ENCODE assay signal across 7 mouse cellular contexts in the genomic region with DNA sequence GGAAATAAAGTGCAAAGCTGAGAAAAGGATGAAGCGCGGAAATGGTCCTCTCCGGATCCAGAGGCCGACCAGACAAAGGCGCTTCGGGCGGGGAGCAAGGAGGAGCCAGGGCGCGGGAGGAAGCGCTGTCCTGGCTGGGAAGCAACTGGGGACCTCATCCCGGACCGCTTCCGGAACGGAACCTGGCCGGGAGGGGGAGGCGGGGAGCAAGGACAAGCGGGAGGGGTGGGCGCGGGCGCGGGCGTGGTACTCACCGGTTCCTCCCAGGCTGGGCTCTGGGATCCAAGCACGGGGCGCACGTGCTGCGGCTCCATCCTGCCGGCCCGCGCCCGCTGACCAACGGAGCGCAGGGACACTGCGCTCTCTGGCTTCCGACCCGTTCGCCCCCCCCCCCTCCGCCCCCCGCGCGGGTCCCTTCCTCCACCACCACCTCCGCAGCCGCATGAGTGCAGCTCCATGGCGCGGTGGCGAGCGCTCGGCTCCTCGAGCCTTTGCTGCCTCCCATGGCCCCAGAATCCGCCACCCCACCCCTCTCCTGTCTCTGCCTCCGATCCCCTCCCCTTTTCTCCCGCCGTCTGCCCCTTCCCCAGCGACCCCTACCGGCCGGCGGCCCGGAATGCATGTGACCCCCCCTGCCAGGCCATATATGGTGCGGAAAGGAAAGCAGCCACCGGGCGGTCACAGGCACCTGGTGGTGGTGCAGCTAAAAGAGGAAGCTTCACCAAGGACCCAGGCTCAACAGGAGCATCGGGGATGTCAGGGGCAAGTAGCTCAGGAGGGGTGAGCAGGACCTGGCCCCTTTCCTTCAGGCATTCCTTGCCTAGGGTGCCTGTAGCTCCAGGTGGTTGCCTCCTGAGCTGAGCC. TPM values are rescaled to one million over a fixed set of nuclear protein-coding genes. Genes with fewer than 3 reads are reported as not detected.
DNase-seq lines count a peak whose midpoint lies in the region; ATAC-seq lines count a peak whose summit lies in the region.
"Not testable (repeated sequence)": the region's sequence is repeated elsewhere in the genome, so short reads cannot be mapped to it uniquely, and the experiment has no call there.

TSS of gene Gm2237 (minus strand) at position 332 of the 864 bp plus-strand sequence.

- DNase-seq in adrenal gland, adult 2 months: peak; percentile 57
- peak; percentile 1 for DNase-seq in embryonic facial prominence, embryonic 14.5 days (ENCODE audit: low spot score)
- peak; percentile 56 for DNase-seq in heart, embryonic 10.5 days (ENCODE audit: low spot score)
- DNase-seq in left cerebral cortex, postnatal 4 days: peak; percentile 29
- peak; percentile 53 to 73 for DNase-seq in lung, postnatal 4 days
- DNase-seq in right cerebral cortex, postnatal 14 days: peak; percentile 4

- H3K4me3 ChIP-seq in embryonic facial prominence, embryonic 14.5 days (ENCODE audit: low read depth, low read length): peak within 1 kb of the TSS; percentile 44
- H3K4me3 ChIP-seq in heart, embryonic 10.5 days: peak within 1 kb of the TSS; percentile 57
- H3K4me3 ChIP-seq in intestine, embryonic 16.5 days (ENCODE audit: low read length): peak within 1 kb of the TSS; percentile 45

- H3K9me3 ChIP-seq in embryonic facial prominence, embryonic 14.5 days (ENCODE audit: control insufficient read depth, low read length); heart, embryonic 10.5 days; intestine, embryonic 16.5 days (ENCODE audit: control insufficient read depth, low read length): not testable (repeated sequence)

- peak within 1 kb of the TSS; percentile 44 for H3K4me2 ChIP-seq in embryonic facial prominence, embryonic 14.5 days (ENCODE audit: low read depth, low read length)
- H3K4me2 ChIP-seq in intestine, embryonic 16.5 days (ENCODE audit: low read depth, low read length): peak within 1 kb of the TSS; percentile 43; the same call in 1 of the 2 replicates

- H3K36me3 ChIP-seq in embryonic facial prominence, embryonic 14.5 days (ENCODE audit: control insufficient read depth, insufficient read depth, low read length); heart, embryonic 10.5 days; intestine, embryonic 16.5 days (ENCODE audit: control insufficient read depth, insufficient read depth, low read length): not testable (repeated sequence)

- peak within 1 kb of the TSS; percentile 66 for H3K9ac ChIP-seq in embryonic facial prominence, embryonic 14.5 days (ENCODE audit: low read depth, low read length)
- peak within 1 kb of the TSS; percentile 55; the same call in 1 of the 2 replicates for H3K9ac ChIP-seq in intestine, embryonic 16.5 days (ENCODE audit: low read depth, low read length)

- no CpG with 5 or more reads among the region's 62 CpGs for WGBS in embryonic facial prominence, embryonic 14.5 days
- 0% methylated on average over 24 of the region's 62 CpGs for WGBS in heart, embryonic 10.5 days
- 0% methylated on average over 8 of the region's 62 CpGs for WGBS in intestine, embryonic 16.5 days

- ATAC-seq in embryonic facial prominence, embryonic 14.5 days (ENCODE audit: low read depth); intestine, embryonic 16.5 days: not testable (repeated sequence)

- not testable (repeated sequence) for H3K4me1 ChIP-seq in embryonic facial prominence, embryonic 14.5 days (ENCODE audit: control insufficient read depth, insufficient read depth, low read length); heart, embryonic 10.5 days; intestine, embryonic 16.5 days (ENCODE audit: control insufficient read depth, insufficient read depth, low read length)

- intact Hi-C loops in left cerebral cortex, postnatal 4 days (cut with DNase I): not testable (repeated sequence)

- H3K27me3 ChIP-seq in embryonic facial prominence, embryonic 14.5 days (replicated peaks; ENCODE audit: control insufficient read depth, insufficient read depth, low read length); heart, embryonic 10.5 days (ENCODE audit: insufficient read depth, poor library complexity, severe bottlenecking); intestine, embryonic 16.5 days (replicated peaks; ENCODE audit: control insufficient read depth, insufficient read depth, low read length): not testable (repeated sequence)

- not testable (repeated sequence) for H3K27ac ChIP-seq in embryonic facial prominence, embryonic 14.5 days (replicated peaks; ENCODE audit: low read depth, low read length); intestine, embryonic 16.5 days (ENCODE audit: low read length)
- H3K27ac ChIP-seq in heart, embryonic 10.5 days: peak within 1 kb of the TSS; percentile 85

RNA-seq across cellular contexts. Expression of gene Gm2237, which starts in this region (rescaled TPM):
- total RNA-seq in adrenal gland, adult 2 months (2021): under 1 TPM; 0.61 to 0.69 TPM
- 0.06 and 0.17 TPM in 2 replicates for polyA plus RNA-seq in adrenal gland, adult 2 months (2012; rRNA removed)
- 2.4 and 2.6 TPM in 2 replicates for polyA plus RNA-seq in embryonic facial prominence, embryonic 14.5 days (2014; fragmentation: Nextera tagmentation; extraction: Ambion mirVana)
- 3.0 and 3.6 TPM in 2 replicates for polyA plus RNA-seq in heart, embryonic 10.5 days (2016; fragmentation: Nextera tagmentation; extraction: Ambion mirVana)
- 1.4 and 1.8 TPM in 2 replicates for polyA plus RNA-seq in intestine, embryonic 16.5 days (2015; fragmentation: Nextera tagmentation; extraction: Ambion mirVana)
- total RNA-seq in left cerebral cortex, postnatal 4 days (2021): 10 to 100 TPM; 22.1 to 28.2 TPM

Comparison
In these comparisons a context has a peak if more than half of its experiments do, and no peak if none do; other contexts are left out.
1. RNA of gene Gm2237 (total RNA-seq): 22.1 to 28.2 TPM in left cerebral cortex, postnatal 4 days; 0.61 to 0.69 TPM in adrenal gland, adult 2 months; every median in the first group is over 10 times any median in the second.
2. Peak in DNase-seq in adrenal gland, adult 2 months; RNA of the gene not detected or under 1 TPM.
3. DNase-seq: peak in every context shown above with its lines; median percentile 63 in lung, postnatal 4 days; 57 in adrenal gland, adult 2 months; 56 in heart, embryonic 10.5 days; 29 in left cerebral cortex, postnatal 4 days; 4 in right cerebral cortex, postnatal 14 days; 1 in embryonic facial prominence, embryonic 14.5 days.
4. Peak in every context shown above with its lines, with median percentiles within 50 percentile points of each other: H3K4me3 ChIP-seq.